Comparison of ENCODE assay signal across 13 mouse cellular contexts in genomic region chr4:84130840-84131547, GRCm38 (mm10).
DNase-seq lines count a peak whose midpoint lies in the region; ATAC-seq lines count a peak whose summit lies in the region.
"Had no signal": no experiment of that assay in that cellular context is flagged by ENCODE, and none has a peak within 500 bp of the region (broad histone marks: within the 10 kb centered on the region; RNA-seq: fewer than 3 reads in every experiment).

No protein-coding gene starts in this region.

- H3K4me3 ChIP-seq in megakaryocyte, embryonic 14.5 days (replicated peaks): peak overlapping the region; percentile 46
- H3K4me3 ChIP-seq in forebrain, embryonic 11.5 days (ENCODE audit: low read depth, low read length): no peak overlapping the region
- H3K4me3 ChIP-seq: limb, embryonic 12.5 days; lung, embryonic 15.5 days; midbrain, embryonic 13.5 days had no signal

- WGBS in forebrain, embryonic 11.5 days: 82% methylated on average over 7 of the region's 7 CpGs

- H3K4me2 ChIP-seq in forebrain, embryonic 11.5 days (ENCODE audit: low read depth, low read length, severe bottlenecking): no peak overlapping the region
- H3K4me2 ChIP-seq: limb, embryonic 12.5 days; lung, embryonic 15.5 days; midbrain, embryonic 13.5 days had no signal

- H3K4me1 ChIP-seq in megakaryocyte, embryonic 14.5 days: peaks cover 26% of the 10 kb centered on the region
- H3K4me1 ChIP-seq in forebrain, embryonic 11.5 days (replicated peaks; ENCODE audit: control insufficient read depth, insufficient read depth, low read length): 0 out of 2 replicates have a peak, but pooled peaks cover 3% of the 10 kb centered on the region
- H3K4me1 ChIP-seq: midbrain, embryonic 13.5 days had no signal

- no peak for ATAC-seq in megakaryocyte, adult 5-6 weeks (ENCODE audit: poor library complexity, severe bottlenecking)
- no peak for ATAC-seq in frontal cortex, adult (ENCODE audit: low TSS enrichment)
- no peak for ATAC-seq in forebrain, embryonic 11.5 days (replicated peaks; ENCODE audit: low FRiP score)
- ATAC-seq: midbrain, embryonic 13.5 days had no signal

- H3K27me3 ChIP-seq in megakaryocyte, embryonic 14.5 days (replicated peaks): no peaks in the 10 kb centered on the region
- H3K27me3 ChIP-seq in forebrain, embryonic 11.5 days (ENCODE audit: control insufficient read depth, insufficient read depth, low read length): no peaks in the 10 kb centered on the region
- H3K27me3 ChIP-seq: lung, embryonic 15.5 days had no signal

- no peaks in the 10 kb centered on the region for H3K9me3 ChIP-seq in megakaryocyte, embryonic 14.5 days
- H3K9me3 ChIP-seq in forebrain, embryonic 11.5 days (ENCODE audit: control insufficient read depth, low read length): no peaks in the 10 kb centered on the region
- H3K9me3 ChIP-seq: limb, embryonic 12.5 days; lung, embryonic 15.5 days; midbrain, embryonic 13.5 days had no signal

- DNase-seq in adrenal gland, adult 2 months: peak; percentile 36
- no peak for DNase-seq in adrenal gland, adult (ENCODE audit: inconsistent age in 2 of 2, low spot score in 1 of 2)
- peak; percentile 62 to 76 for DNase-seq in cerebellum, postnatal 10 days
- no peak for DNase-seq in forebrain, embryonic 11.5 days (ENCODE audit: low spot score)
- no peak for DNase-seq in urinary bladder, postnatal 36 days (ENCODE audit: low spot score in 2 of 2)
- DNase-seq: embryo, embryonic 11 days had no signal

- no peak overlapping the region for H3K27ac ChIP-seq in forebrain, embryonic 11.5 days (ENCODE audit: low read depth, low read length)
- H3K27ac ChIP-seq: kidney, postnatal 0 days; limb, embryonic 12.5 days; lung, embryonic 15.5 days; midbrain, embryonic 13.5 days had no signal

- H3K9ac ChIP-seq in forebrain, embryonic 11.5 days (ENCODE audit: low read length): no peak overlapping the region
- H3K9ac ChIP-seq: limb, embryonic 12.5 days; lung, embryonic 15.5 days; midbrain, embryonic 13.5 days had no signal

- no peaks in the 10 kb centered on the region for H3K36me3 ChIP-seq in megakaryocyte, embryonic 14.5 days (replicated peaks; ENCODE audit: low read length)
- H3K36me3 ChIP-seq in forebrain, embryonic 11.5 days (ENCODE audit: control insufficient read depth, insufficient read depth, low read length): no peaks in the 10 kb centered on the region
- H3K36me3 ChIP-seq: limb, embryonic 12.5 days; lung, embryonic 15.5 days; midbrain, embryonic 13.5 days had no signal

Comparison
In these comparisons a context has a peak if more than half of its experiments do, and no peak if none do; other contexts are left out.
1. DNase-seq: peak in adrenal gland, adult 2 months (single experiment) and cerebellum, postnatal 10 days (2 of 2); none in adrenal gland, adult (0 of 2), forebrain, embryonic 11.5 days (single experiment) and urinary bladder, postnatal 36 days (0 of 2).